Mouse (Mus musculus) heart, embryonic 14.5 days (tissue): ENCODE measurements around the gene Tmem50b. TPM values are rescaled to one million over a fixed set of nuclear protein-coding genes. Genes with fewer than 3 reads are reported as not detected.

Experiments
- ATAC-seq: fragments of 200-750 bp; cut with Nextera tagmentation; 2 replicates; pipeline ENCODE4 v1.8.0; 2017; ENCODE audit warnings: low read depth, moderate TSS enrichment; ENCODE audit not compliant: insufficient number of reproducible peaks, insufficient read depth, low FRiP score
- H3K27ac ChIP-seq, 2 experiments: fragments of 200-500 bp in 1 of 2; fragments of 300-500 bp in 1 of 2; sonication (generic) in 1 of 2; replicated peaks in 1 of 2; 2 replicates each; pipeline ENCODE4 v1.5.1; 2012 to 2014; ENCODE audit warnings: low read depth in 2 of 2, low read length in 2 of 2, control low read depth in 1 of 2, mild to moderate bottlenecking in 1 of 2, mixed read lengths in 1 of 2; ENCODE audit not compliant: control insufficient read depth in 1 of 2, insufficient read depth in 1 of 2
- H3K27me3 ChIP-seq: fragments of 300-500 bp; sonication (generic); 2 replicates; pipeline ENCODE4 v1.6.1; 2014; ENCODE audit warnings: mild to moderate bottlenecking, low read length, control low read depth; ENCODE audit not compliant: control insufficient read depth, insufficient read depth
- H3K36me3 ChIP-seq: fragments of 300-500 bp; sonication (generic); 2 replicates; pipeline ENCODE4 v1.6.1; 2014; ENCODE audit warnings: mild to moderate bottlenecking, control low read depth, low read length, mixed read lengths; ENCODE audit not compliant: control insufficient read depth, insufficient read depth
- H3K4me1 ChIP-seq, 2 experiments: fragments of 200-500 bp in 1 of 2; fragments of 300-500 bp in 1 of 2; sonication (generic) in 1 of 2; 2 replicates each; pipeline ENCODE4 v1.6.1; 2012 to 2014; ENCODE audit warnings: low read length in 2 of 2, control low read depth in 1 of 2, mixed read lengths in 1 of 2; ENCODE audit not compliant: control insufficient read depth in 2 of 2, insufficient read depth in 2 of 2
- H3K4me2 ChIP-seq: fragments of 300-500 bp; sonication (generic); 2 replicates; pipeline ENCODE4 v1.6.1; 2014; ENCODE audit warnings: mild to moderate bottlenecking, low read length
- H3K4me3 ChIP-seq, 2 experiments: fragments of 200-500 bp in 1 of 2; fragments of 300-500 bp in 1 of 2; sonication (generic) in 1 of 2; 2 replicates each; pipeline ENCODE4 v1.5.1; 2012 to 2014; ENCODE audit warnings: low read length in 2 of 2, mild to moderate bottlenecking in 2 of 2, control low read depth in 1 of 2, low read depth in 1 of 2, moderate library complexity in 1 of 2; ENCODE audit not compliant: control insufficient read depth in 1 of 2, insufficient read depth in 1 of 2
- H3K9ac ChIP-seq: fragments of 300-500 bp; sonication (generic); 2 replicates; pipeline ENCODE4 v1.6.1; 2014; ENCODE audit warnings: mild to moderate bottlenecking, low read length
- H3K9me3 ChIP-seq: fragments of 300-500 bp; sonication (generic); 2 replicates; pipeline ENCODE4 v1.6.1; 2016; ENCODE audit warnings: low read length, control low read depth; ENCODE audit not compliant: control insufficient read depth
- whole genome bisulfite sequencing: fragments of 180-500 bp; shearing (Covaris S2); extraction: QIAGEN DNeasy Blood & Tissue Kit; methylation state at CpG from one replicate; pipeline ENCODE4 v1.1.7; 2014; 5-methylcytosine and 5-hydroxymethylcytosine counted together
- polyA plus RNA-seq: library from polyadenylated mRNA; unstranded; fragments of >200 nt; fragmentation: Nextera tagmentation; extraction: Ambion mirVana; gene quantifications from 2 replicates; pipeline ENCODE4 v1.2.1, GENCODE M21; 2014

Gene Tmem50b
- polyA plus RNA-seq, 1 experiment from 2014 or later, result 60.5 TPM

GRCm38 (mm10) chr16:91623074-91623473, 25.5 kb upstream of the Tmem50b start:
- H3K9ac ChIP-seq, result no peak overlapping the region
- H3K36me3 ChIP-seq, result peaks cover 83% of the 10 kb centered on the region
- H3K4me2 ChIP-seq, result no peak overlapping the region
- ATAC-seq, result no peak
- no peaks in the 10 kb centered on the region for H3K4me1 ChIP-seq
- no peak overlapping the region for H3K27ac ChIP-seq
- no peak overlapping the region for H3K4me3 ChIP-seq
- WGBS, result 91% methylated on average over 9 of the region's 9 CpGs
- H3K27me3 ChIP-seq, result no peaks in the 10 kb centered on the region
- H3K9me3 ChIP-seq, result no peaks in the 10 kb centered on the region

- no peak for ATAC-seq
- Histone ChIP-seq H3K4me1 (no peaks in the 10 kb centered on the region), H3K9me3 (no peaks in the 10 kb centered on the region), H3K36me3 (peaks cover 63% of the 10 kb centered on the region), H3K9ac (no peak overlapping the region), H3K27ac (no peak overlapping the region), H3K4me3 (no peak overlapping the region), H3K4me2 (no peak overlapping the region), H3K27me3 (no peaks in the 10 kb centered on the region)
- 86% methylated on average over 11 of the region's 11 CpGs for WGBS
These were observed 23.4 kb upstream of the Tmem50b start for GRCm38 (mm10) chr16:91620991-91621390.

GRCm38 (mm10) chr16:91620185-91620584, 22.6 kb upstream of the Tmem50b start:
- 87% methylated on average over 5 of the region's 5 CpGs for WGBS
- peaks cover 55% of the 10 kb centered on the region for H3K36me3 ChIP-seq
- no peaks in the 10 kb centered on the region for H3K9me3 ChIP-seq
- H3K4me3 ChIP-seq, result no peak overlapping the region
- no peaks in the 10 kb centered on the region for H3K27me3 ChIP-seq
- H3K4me1 ChIP-seq, result no peaks in the 10 kb centered on the region
- H3K4me2 ChIP-seq, result no peak overlapping the region
- no peak overlapping the region for H3K27ac ChIP-seq
- ATAC-seq, result no peak
- H3K9ac ChIP-seq, result no peak overlapping the region

- no peaks in the 10 kb centered on the region for H3K9me3 ChIP-seq
- H3K9ac ChIP-seq, result peak within 1 kb of the TSS; percentile 85
- H3K27me3 ChIP-seq, result no peaks in the 10 kb centered on the region
- H3K36me3 ChIP-seq, result peaks cover 41% of the 10 kb centered on the region
- H3K4me1 ChIP-seq, result no peaks in the 10 kb centered on the region
- 10% methylated on average over 39 of the region's 39 CpGs for WGBS
- peak; percentile 81 for ATAC-seq
- H3K27ac ChIP-seq, result no peak within 1 kb of the TSS
- H3K4me2 ChIP-seq, result peak within 1 kb of the TSS; percentile 91
- peak within 1 kb of the TSS; percentile 78 to 82 for H3K4me3 ChIP-seq
These were observed 21.2 kb upstream of the Tmem50b start, which contains the start of gene Dnajc28 for GRCm38 (mm10) chr16:91618511-91619501. Dnajc28 (minus strand) TSS chr16:91619026.

GRCm38 (mm10) chr16:91614552-91614951, 17.0 kb upstream of the Tmem50b start:
- 83% methylated on average over 6 of the region's 6 CpGs for WGBS
- Histone ChIP-seq H3K4me3 (no peak overlapping the region), H3K9me3 (no peaks in the 10 kb centered on the region), H3K27me3 (no peaks in the 10 kb centered on the region), H3K4me1 (peaks cover 0 to 4% of the 10 kb centered on the region in 2 experiments; a peak in 2 of 4 replicates), H3K36me3 (no peaks in the 10 kb centered on the region), H3K27ac (no peak overlapping the region), H3K9ac (no peak overlapping the region), H3K4me2 (no peak overlapping the region)
- no peak for ATAC-seq

- ATAC-seq, result no peak
These were observed 14.9 kb upstream of the Tmem50b start for GRCm38 (mm10) chr16:91612525-91612924.

GRCm38 (mm10) chr16:91611248-91611647, 13.6 kb upstream of the Tmem50b start:
- Histone ChIP-seq H3K4me3 (no peak overlapping the region), H3K9ac (no peak overlapping the region), H3K4me2 (no peak overlapping the region), H3K9me3 (no peaks in the 10 kb centered on the region), H3K27ac (no peak overlapping the region), H3K36me3 (no peaks in the 10 kb centered on the region), H3K27me3 (no peaks in the 10 kb centered on the region), H3K4me1 (peaks cover 0 to 4% of the 10 kb centered on the region in 2 experiments; a peak in 2 of 4 replicates)
- ATAC-seq, result no peak
- WGBS, result 63% methylated on average over 11 of the region's 11 CpGs

More at GRCm38 (mm10) chr16:91612525-91612924, 14.9 kb upstream of the Tmem50b start:
- no peaks in the 10 kb centered on the region for H3K9me3 ChIP-seq
- H3K9ac ChIP-seq, result no peak overlapping the region
- H3K27ac ChIP-seq, result no peak overlapping the region
- no peaks in the 10 kb centered on the region for H3K27me3 ChIP-seq
- peaks cover 0 to 4% of the 10 kb centered on the region in 2 experiments; a peak in 2 of 4 replicates for H3K4me1 ChIP-seq
- H3K4me2 ChIP-seq, result no peak overlapping the region
- H3K36me3 ChIP-seq, result no peaks in the 10 kb centered on the region
- H3K4me3 ChIP-seq, result no peak overlapping the region
- WGBS, result 44% methylated on average over 5 of the region's 5 CpGs
